Mouse (Mus musculus) intestine, postnatal 0 days (tissue): Measurements from ENCODE around the gene Vps13d. TPM values are rescaled to one million over a fixed set of nuclear protein-coding genes. Genes with fewer than 3 reads are reported as not detected.

Source experiments
- ATAC-seq: fragments of 200-750 bp; cut with Nextera tagmentation; 2 replicates; pipeline ENCODE4 v1.8.0; 2017; ENCODE audit warnings: mild to moderate bottlenecking, moderate TSS enrichment, moderate library complexity
- H3K27ac ChIP-seq: fragments of 300-500 bp; sonication (generic); 2 replicates; pipeline ENCODE4 v1.5.1; 2014; ENCODE audit warnings: mild to moderate bottlenecking, low read depth, low read length, moderate library complexity
- H3K27me3 ChIP-seq: fragments of 300-500 bp; sonication (generic); replicated peaks from 2 replicates; pipeline ENCODE4 v1.6.1; 2014; ENCODE audit warnings: low read length, mixed read lengths; ENCODE audit not compliant: control insufficient read depth, insufficient read depth
- H3K36me3 ChIP-seq: fragments of 300-500 bp; sonication (generic); 2 replicates; pipeline ENCODE4 v1.6.1; 2014; ENCODE audit warnings: mild to moderate bottlenecking, moderate library complexity; ENCODE audit not compliant: control insufficient read depth, insufficient read depth
- H3K4me1 ChIP-seq: fragments of 300-500 bp; sonication (generic); replicated peaks from 2 replicates; pipeline ENCODE4 v1.6.1; 2014; ENCODE audit warnings: antibody characterized with exemption, low read length, mixed read lengths; ENCODE audit not compliant: control insufficient read depth, insufficient read depth
- H3K4me2 ChIP-seq: fragments of 300-500 bp; sonication (generic); replicated peaks from 2 replicates; pipeline ENCODE4 v1.6.1; 2014; ENCODE audit warnings: low read depth, mild to moderate bottlenecking, moderate library complexity
- H3K4me3 ChIP-seq: fragments of 300-500 bp; sonication (generic); 2 replicates; pipeline ENCODE4 v1.5.1; 2014; ENCODE audit warnings: low read depth, low read length
- H3K9ac ChIP-seq: fragments of 300-500 bp; sonication (generic); 2 replicates; pipeline ENCODE4 v1.6.1; 2014; ENCODE audit warnings: mild to moderate bottlenecking, low read depth, low read length
- H3K9me3 ChIP-seq: fragments of 300-500 bp; sonication (generic); 2 replicates; pipeline ENCODE4 v1.6.1; 2016; ENCODE audit warnings: mixed run types; ENCODE audit not compliant: control insufficient read depth
- CTCF ChIP-seq: sonication (generic); IDR thresholded peaks from 2 replicates; pipeline ENCODE4 v1.5.1; 2016; ENCODE audit warnings: low read depth, mild to moderate bottlenecking, control low read depth, antibody characterized with exemption, moderate library complexity
- WGBS: fragments of 180-500 bp; shearing (Covaris S2); extraction: QIAGEN DNeasy Blood & Tissue Kit; methylation state at CpG from one replicate; pipeline ENCODE4 v1.1.7; 2014; 5-methylcytosine and 5-hydroxymethylcytosine counted together
- polyA plus RNA-seq: library from polyadenylated mRNA; unstranded; fragments of >200 nt; fragmentation: Nextera tagmentation; extraction: Ambion mirVana; gene quantifications from 2 replicates; pipeline ENCODE4 v1.2.1, GENCODE M21; 2015

The Vps13d gene
- polyA plus RNA-seq, 1 experiment from 2014 or later, result 14.8 TPM

- H3K9ac ChIP-seq, result no peak overlapping the region
- H3K4me3 ChIP-seq, result no peak overlapping the region
- 68% methylated on average over 8 of the region's 8 CpGs for WGBS
- H3K27ac ChIP-seq, result no peak overlapping the region
- TF ChIP-seq CTCF, result no peak
- H3K9me3 ChIP-seq, result no peaks in the 10 kb centered on the region
- ATAC-seq, result no peak
- H3K4me2 ChIP-seq, result no peak overlapping the region
- H3K27me3 ChIP-seq, result no peaks in the 10 kb centered on the region
- H3K4me1 ChIP-seq, result no peaks in the 10 kb centered on the region
- H3K36me3 ChIP-seq, result peaks cover 5% of the 10 kb centered on the region; the same call in 1 of the 2 replicates
Measured at GRCm38 (mm10) chr4:144983228-144983744, 211.5 kb downstream of the Vps13d start.

GRCm38 (mm10) chr4:144980811-144981551, 213.8 kb downstream of the Vps13d start:
- H3K27ac ChIP-seq, result peak overlapping the region; percentile 6
- H3K27me3 ChIP-seq, result no peaks in the 10 kb centered on the region
- H3K9ac ChIP-seq, result no peak overlapping the region
- no peak for TF ChIP-seq CTCF
- no peak overlapping the region for H3K4me2 ChIP-seq
- H3K36me3 ChIP-seq, result peaks cover 19% of the 10 kb centered on the region; the same call in 1 of the 2 replicates
- peak; percentile 81 for ATAC-seq
- WGBS, result 35% methylated on average over 8 of the region's 8 CpGs
- no peak overlapping the region for H3K4me3 ChIP-seq
- no peaks in the 10 kb centered on the region for H3K4me1 ChIP-seq
- H3K9me3 ChIP-seq, result no peaks in the 10 kb centered on the region

- no peak for ATAC-seq
- no peak overlapping the region for H3K9ac ChIP-seq
- H3K4me2 ChIP-seq, result no peak overlapping the region
- no peak overlapping the region for H3K27ac ChIP-seq
- H3K27me3 ChIP-seq, result no peaks in the 10 kb centered on the region
- TF ChIP-seq CTCF, result no peak
- H3K4me3 ChIP-seq, result no peak overlapping the region
- no peaks in the 10 kb centered on the region for H3K9me3 ChIP-seq
- 80% methylated on average over 2 of the region's 2 CpGs for WGBS
- peaks cover 25% of the 10 kb centered on the region; the same call in 1 of the 2 replicates for H3K36me3 ChIP-seq
- no peaks in the 10 kb centered on the region for H3K4me1 ChIP-seq
Measured at GRCm38 (mm10) chr4:144980110-144980509, 214.7 kb downstream of the Vps13d start.

- no peak for TF ChIP-seq CTCF
- H3K27me3 ChIP-seq, result no peaks in the 10 kb centered on the region
- no peak overlapping the region for H3K9ac ChIP-seq
- H3K4me1 ChIP-seq, result 0 out of 2 replicates have a peak, but pooled peaks cover 4% of the 10 kb centered on the region
- H3K27ac ChIP-seq, result no peak overlapping the region
- no peak for ATAC-seq
- H3K36me3 ChIP-seq, result peaks cover 36% of the 10 kb centered on the region; the same call in 1 of the 2 replicates
- WGBS, result 91% methylated on average over 6 of the region's 6 CpGs
- H3K4me2 ChIP-seq, result no peak overlapping the region
- no peaks in the 10 kb centered on the region for H3K9me3 ChIP-seq
- no peak overlapping the region for H3K4me3 ChIP-seq
Measured at GRCm38 (mm10) chr4:144978039-144978438, 216.8 kb downstream of the Vps13d start.

- no peaks in the 10 kb centered on the region for H3K27me3 ChIP-seq
- no peak overlapping the region for H3K4me2 ChIP-seq
- H3K4me1 ChIP-seq, result 0 out of 2 replicates have a peak, but pooled peaks cover 5% of the 10 kb centered on the region
- no peak overlapping the region for H3K9ac ChIP-seq
- no peak overlapping the region for H3K4me3 ChIP-seq
- H3K27ac ChIP-seq, result no peak overlapping the region
- peaks cover 36% of the 10 kb centered on the region; the same call in 1 of the 2 replicates for H3K36me3 ChIP-seq
- TF ChIP-seq CTCF, result no peak
- ATAC-seq, result no peak
- H3K9me3 ChIP-seq, result no peaks in the 10 kb centered on the region
- WGBS, result 73% methylated on average over 1 of the region's 1 CpGs
Measured at GRCm38 (mm10) chr4:144977057-144977456, 217.7 kb downstream of the Vps13d start.

- H3K9me3 ChIP-seq, result no peaks in the 10 kb centered on the region
- ATAC-seq, result no peak
- WGBS, result 81% methylated on average over 2 of the region's 2 CpGs
- H3K36me3 ChIP-seq, result peaks cover 31% of the 10 kb centered on the region; the same call in 1 of the 2 replicates
- no peak overlapping the region for H3K4me2 ChIP-seq
- H3K27ac ChIP-seq, result no peak overlapping the region
- TF ChIP-seq CTCF, result no peak
- H3K4me3 ChIP-seq, result no peak overlapping the region
- H3K9ac ChIP-seq, result no peak overlapping the region
- no peaks in the 10 kb centered on the region for H3K27me3 ChIP-seq
- 0 out of 2 replicates have a peak, but pooled peaks cover 5% of the 10 kb centered on the region for H3K4me1 ChIP-seq
Measured at GRCm38 (mm10) chr4:144975505-144975904, 219.3 kb downstream of the Vps13d start.
